Mouse (Mus musculus) heart, embryonic 14.5 days (tissue): ENCODE measurements around the gene Cntn4. TPM values are rescaled to one million over a fixed set of nuclear protein-coding genes. Genes with fewer than 3 reads are reported as not detected.

Source experiments
- ATAC-seq: fragments of 200-750 bp; cut with Nextera tagmentation; 2 replicates; pipeline ENCODE4 v1.8.0; 2017; ENCODE audit warnings: low read depth, moderate TSS enrichment; ENCODE audit not compliant: insufficient number of reproducible peaks, insufficient read depth, low FRiP score
- H3K27ac ChIP-seq, 2 experiments: fragments of 200-500 bp in 1 of 2; fragments of 300-500 bp in 1 of 2; sonication (generic) in 1 of 2; replicated peaks in 1 of 2; 2 replicates each; pipeline ENCODE4 v1.5.1; 2012 to 2014; ENCODE audit warnings: low read depth in 2 of 2, low read length in 2 of 2, control low read depth in 1 of 2, mild to moderate bottlenecking in 1 of 2, mixed read lengths in 1 of 2; ENCODE audit not compliant: control insufficient read depth in 1 of 2, insufficient read depth in 1 of 2
- H3K27me3 ChIP-seq: fragments of 300-500 bp; sonication (generic); 2 replicates; pipeline ENCODE4 v1.6.1; 2014; ENCODE audit warnings: mild to moderate bottlenecking, low read length, control low read depth; ENCODE audit not compliant: control insufficient read depth, insufficient read depth
- H3K36me3 ChIP-seq: fragments of 300-500 bp; sonication (generic); 2 replicates; pipeline ENCODE4 v1.6.1; 2014; ENCODE audit warnings: mild to moderate bottlenecking, control low read depth, low read length, mixed read lengths; ENCODE audit not compliant: control insufficient read depth, insufficient read depth
- H3K4me1 ChIP-seq, 2 experiments: fragments of 200-500 bp in 1 of 2; fragments of 300-500 bp in 1 of 2; sonication (generic) in 1 of 2; 2 replicates each; pipeline ENCODE4 v1.6.1; 2012 to 2014; ENCODE audit warnings: low read length in 2 of 2, control low read depth in 1 of 2, mixed read lengths in 1 of 2; ENCODE audit not compliant: control insufficient read depth in 2 of 2, insufficient read depth in 2 of 2
- H3K4me2 ChIP-seq: fragments of 300-500 bp; sonication (generic); 2 replicates; pipeline ENCODE4 v1.6.1; 2014; ENCODE audit warnings: mild to moderate bottlenecking, low read length
- H3K4me3 ChIP-seq, 2 experiments: fragments of 200-500 bp in 1 of 2; fragments of 300-500 bp in 1 of 2; sonication (generic) in 1 of 2; 2 replicates each; pipeline ENCODE4 v1.5.1; 2012 to 2014; ENCODE audit warnings: low read length in 2 of 2, mild to moderate bottlenecking in 2 of 2, control low read depth in 1 of 2, low read depth in 1 of 2, moderate library complexity in 1 of 2; ENCODE audit not compliant: control insufficient read depth in 1 of 2, insufficient read depth in 1 of 2
- H3K9ac ChIP-seq: fragments of 300-500 bp; sonication (generic); 2 replicates; pipeline ENCODE4 v1.6.1; 2014; ENCODE audit warnings: mild to moderate bottlenecking, low read length
- H3K9me3 ChIP-seq: fragments of 300-500 bp; sonication (generic); 2 replicates; pipeline ENCODE4 v1.6.1; 2016; ENCODE audit warnings: low read length, control low read depth; ENCODE audit not compliant: control insufficient read depth
- WGBS: fragments of 180-500 bp; shearing (Covaris S2); extraction: QIAGEN DNeasy Blood & Tissue Kit; methylation state at CpG from one replicate; pipeline ENCODE4 v1.1.7; 2014; 5-methylcytosine and 5-hydroxymethylcytosine counted together
- polyA plus RNA-seq: library from polyadenylated mRNA; unstranded; fragments of >200 nt; fragmentation: Nextera tagmentation; extraction: Ambion mirVana; gene quantifications from 2 replicates; pipeline ENCODE4 v1.2.1, GENCODE M21; 2014

Gene Cntn4
- polyA plus RNA-seq, 1 experiment from 2014 or later = 1.5 TPM

GRCm38 (mm10) chr6:106496303-106496702 is 818.8 kb downstream of the Cntn4 start:
- ATAC-seq = no peak
- 79% methylated on average over 3 of the region's 3 CpGs for WGBS
- no peaks in the 10 kb centered on the region for H3K36me3 ChIP-seq
- H3K9ac ChIP-seq = no peak overlapping the region
- no peaks in the 10 kb centered on the region for H3K4me1 ChIP-seq
- no peak overlapping the region for H3K27ac ChIP-seq
- H3K27me3 ChIP-seq = no peaks in the 10 kb centered on the region
- no peaks in the 10 kb centered on the region for H3K9me3 ChIP-seq
- H3K4me2 ChIP-seq = no peak overlapping the region
- H3K4me3 ChIP-seq = no peak overlapping the region

- H3K4me2 ChIP-seq = no peak overlapping the region
- no peaks in the 10 kb centered on the region for H3K9me3 ChIP-seq
- no peak overlapping the region for H3K4me3 ChIP-seq
- WGBS = 77% methylated on average over 3 of the region's 3 CpGs
- no peaks in the 10 kb centered on the region for H3K36me3 ChIP-seq
- ATAC-seq = no peak
- no peak overlapping the region for H3K9ac ChIP-seq
- H3K4me1 ChIP-seq = 0 out of 4 replicates have a peak, but pooled peaks cover 0 to under 1% of the 10 kb centered on the region in 2 experiments
- no peaks in the 10 kb centered on the region for H3K27me3 ChIP-seq
- H3K27ac ChIP-seq = no peak overlapping the region
Observed at GRCm38 (mm10) chr6:106499166-106499565, 821.7 kb downstream of the Cntn4 start.

- Histone ChIP-seq H3K27ac (no peak overlapping the region), H3K27me3 (no peaks in the 10 kb centered on the region), H3K4me2 (no peak overlapping the region), H3K9ac (no peak overlapping the region), H3K36me3 (no peaks in the 10 kb centered on the region), H3K4me1 (peaks cover 0 to 4% of the 10 kb centered on the region in 2 experiments; a peak in 2 of 4 replicates), H3K4me3 (no peak overlapping the region), H3K9me3 (no peaks in the 10 kb centered on the region)
- WGBS = 53% methylated on average over 9 of the region's 9 CpGs
- ATAC-seq = no peak
Observed at GRCm38 (mm10) chr6:106503961-106504360, 826.5 kb downstream of the Cntn4 start.

- ATAC-seq = no peak
Observed at GRCm38 (mm10) chr6:106520367-106520766, 842.9 kb downstream of the Cntn4 start.

GRCm38 (mm10) chr6:106543500-106543899 is 866.0 kb downstream of the Cntn4 start:
- Histone ChIP-seq H3K4me3 (no peak overlapping the region), H3K4me2 (no peak overlapping the region), H3K27ac (no peak overlapping the region), H3K27me3 (no peaks in the 10 kb centered on the region), H3K9me3 (no peaks in the 10 kb centered on the region), H3K36me3 (no peaks in the 10 kb centered on the region), H3K4me1 (no peaks in the 10 kb centered on the region), H3K9ac (no peak overlapping the region)
- no peak for ATAC-seq

More at GRCm38 (mm10) chr6:106520367-106520766, 842.9 kb downstream of the Cntn4 start:
- no peak overlapping the region for H3K4me2 ChIP-seq
- no peaks in the 10 kb centered on the region for H3K9me3 ChIP-seq
- H3K9ac ChIP-seq = no peak overlapping the region
- WGBS = 85% methylated on average over 1 of the region's 1 CpGs
- H3K36me3 ChIP-seq = no peaks in the 10 kb centered on the region
- no peak overlapping the region for H3K27ac ChIP-seq
- H3K4me3 ChIP-seq = no peak overlapping the region
- no peaks in the 10 kb centered on the region for H3K27me3 ChIP-seq
- no peaks in the 10 kb centered on the region for H3K4me1 ChIP-seq

GRCm38 (mm10) chr6:106561649-106562048 is 884.2 kb downstream of the Cntn4 start:
- Histone ChIP-seq H3K27me3 (no peaks in the 10 kb centered on the region), H3K4me3 (no peak overlapping the region), H3K4me1 (no peaks in the 10 kb centered on the region), H3K9me3 (no peaks in the 10 kb centered on the region), H3K4me2 (no peak overlapping the region), H3K27ac (no peak overlapping the region), H3K9ac (no peak overlapping the region), H3K36me3 (no peaks in the 10 kb centered on the region)
- 84% methylated on average over 6 of the region's 6 CpGs for WGBS
- no peak for ATAC-seq

- no peaks in the 10 kb centered on the region for H3K4me1 ChIP-seq
- WGBS = 75% methylated on average over 7 of the region's 7 CpGs
- no peak overlapping the region for H3K4me3 ChIP-seq
- H3K27ac ChIP-seq = no peak overlapping the region
- H3K27me3 ChIP-seq = no peaks in the 10 kb centered on the region
- H3K9ac ChIP-seq = no peak overlapping the region
- H3K9me3 ChIP-seq = no peaks in the 10 kb centered on the region
- ATAC-seq = no peak
- H3K4me2 ChIP-seq = no peak overlapping the region
- H3K36me3 ChIP-seq = no peaks in the 10 kb centered on the region
Observed at GRCm38 (mm10) chr6:106565316-106565715, 887.9 kb downstream of the Cntn4 start.

- Histone ChIP-seq H3K27ac (no peak overlapping the region), H3K4me2 (no peak overlapping the region), H3K4me1 (no peaks in the 10 kb centered on the region), H3K36me3 (no peaks in the 10 kb centered on the region), H3K27me3 (no peaks in the 10 kb centered on the region), H3K9me3 (no peaks in the 10 kb centered on the region), H3K9ac (no peak overlapping the region), H3K4me3 (no peak overlapping the region)
- ATAC-seq = no peak
- WGBS = 88% methylated on average over 3 of the region's 3 CpGs
Observed at GRCm38 (mm10) chr6:106565769-106566459, 888.5 kb downstream of the Cntn4 start.
